Mouse (Mus musculus): ENCODE measurements around the gene Mgat3. TPM values are rescaled to one million over a fixed set of nuclear protein-coding genes. Genes with fewer than 3 reads are reported as not detected.

Mgat3 gene
- total RNA-seq, 2 experiments from 2014 or later = 2.8 to 3.1 TPM

DNA sequence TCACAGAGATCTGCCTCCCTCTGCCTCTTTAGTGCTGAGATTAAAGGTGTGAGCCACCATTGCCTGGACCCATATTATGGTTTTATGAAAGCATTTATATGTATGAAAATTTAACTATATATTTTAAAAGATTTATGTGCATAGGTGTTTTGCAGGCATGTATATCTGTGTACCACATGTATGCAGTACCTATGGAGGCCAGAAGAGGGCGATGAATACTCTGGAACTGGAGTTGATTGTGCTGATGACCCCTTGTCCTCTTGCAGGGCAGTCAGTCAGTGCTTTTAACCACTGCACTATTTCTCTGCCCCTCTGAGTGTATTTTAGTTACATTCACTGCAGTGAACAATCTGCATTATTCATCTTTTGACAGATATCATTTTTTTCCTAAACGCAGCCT lies 52.3 kb downstream of the Mgat3 start:
- peak; percentile 56 for DNase-seq

GRCm38 (mm10) chr15:80228071-80228800 lies 54.7 kb downstream of the Mgat3 start:
- no peak for DNase-seq

- DNase-seq = no peak
Observed at GRCm38 (mm10) chr15:80232331-80232730, 58.8 kb downstream of the Mgat3 start.

DNA sequence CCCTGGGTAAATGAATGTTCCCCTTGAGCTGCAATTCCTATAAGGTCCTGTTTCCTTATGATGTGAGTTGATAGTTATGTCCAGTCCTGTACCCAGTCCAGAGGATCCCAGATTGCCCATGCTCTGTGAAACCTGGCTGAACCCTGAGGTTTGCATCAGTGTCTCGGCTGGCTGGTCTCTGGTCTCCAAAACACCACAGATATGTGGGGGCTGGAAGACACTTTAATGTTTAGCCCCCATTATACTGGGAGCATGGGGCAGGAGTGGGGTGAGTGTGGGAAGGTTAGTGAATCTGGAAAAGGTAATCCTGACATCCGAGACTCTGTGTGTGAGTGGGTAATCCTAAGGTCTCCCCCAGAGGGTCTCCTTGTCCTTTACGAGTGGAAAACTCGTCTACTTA lies 59.5 kb downstream of the Mgat3 start:
- DNase-seq = no peak

- peak; percentile 97 for DNase-seq
Observed at GRCm38 (mm10) chr15:80233733-80234509, 60.4 kb downstream of the Mgat3 start, which contains the start of gene Mief1. Gene Mief1 (plus strand): TSS chr15:80234018.

- no peak for DNase-seq
Observed at GRCm38 (mm10) chr15:80235535-80235934, 62.0 kb downstream of the Mgat3 start, which contains the start of gene AC140267.1. Gene AC140267.1 (plus strand): TSS chr15:80235835.

DNA sequence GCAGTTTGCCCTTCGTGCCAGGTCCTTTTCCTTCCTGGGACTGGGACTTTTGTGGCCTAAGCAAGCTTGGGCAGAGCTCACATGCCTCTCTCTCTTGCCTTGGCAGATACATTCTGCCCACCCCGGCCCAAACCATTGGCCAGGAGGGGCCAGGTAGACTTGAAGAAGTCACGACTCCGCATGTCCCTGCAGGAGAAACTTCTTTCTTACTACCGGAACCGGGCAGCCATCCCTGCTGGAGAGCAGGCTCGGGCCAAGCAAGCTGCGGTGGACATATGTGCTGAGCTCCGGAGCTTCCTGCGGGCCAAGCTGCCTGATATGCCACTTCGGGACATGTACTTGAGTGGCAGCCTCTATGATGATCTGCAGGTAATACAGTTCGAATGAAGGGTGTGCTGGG lies 74.6 kb downstream of the Mgat3 start:
- no peak for DNase-seq

- DNase-seq = no peak
Observed at GRCm38 (mm10) chr15:80248596-80248995, 75.1 kb downstream of the Mgat3 start.

- no peak for DNase-seq
Observed at GRCm38 (mm10) chr15:80249672-80250071, 76.2 kb downstream of the Mgat3 start.

DNA sequence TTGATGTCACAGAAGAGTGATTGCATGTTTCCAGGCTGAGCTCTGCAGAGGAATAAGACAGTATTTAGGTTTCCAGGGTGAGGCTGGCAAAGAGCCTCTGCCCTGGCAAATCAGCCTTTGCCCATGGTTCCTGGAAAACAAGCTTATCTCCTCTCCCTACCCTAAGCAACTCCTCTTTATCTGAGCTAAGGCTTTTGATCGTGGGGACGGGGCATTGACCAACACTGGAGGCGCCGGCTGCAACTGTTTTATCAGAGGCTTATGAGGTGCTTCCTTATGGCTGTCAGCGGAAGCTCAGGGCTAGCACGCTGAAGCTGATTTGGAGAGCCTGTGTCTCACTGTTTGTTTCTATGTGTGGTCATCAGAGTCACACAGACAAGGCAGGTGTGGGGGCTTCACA lies 77.1 kb downstream of the Mgat3 start:
- DNase-seq = no peak

DNA sequence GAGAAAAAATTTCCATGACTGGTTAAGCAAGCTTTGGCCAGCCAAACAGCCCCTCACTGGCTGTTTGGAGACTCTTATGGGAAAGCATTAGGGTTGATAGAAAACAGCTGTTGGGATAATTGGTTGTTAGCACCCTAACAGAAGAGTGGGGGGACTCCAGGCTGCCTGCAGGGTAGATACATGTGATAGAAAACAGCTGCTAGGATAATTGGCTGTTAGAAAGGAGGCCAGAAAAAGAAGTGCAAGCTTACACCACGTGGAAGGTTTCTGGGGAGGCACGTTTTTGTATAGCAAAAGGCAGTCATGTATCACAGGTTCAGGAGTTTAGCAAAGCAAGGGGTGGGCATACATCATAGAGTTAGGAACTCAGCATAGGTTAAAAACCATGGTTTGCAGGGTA lies 80.0 kb downstream of the Mgat3 start:
- no peak for DNase-seq

DNA sequence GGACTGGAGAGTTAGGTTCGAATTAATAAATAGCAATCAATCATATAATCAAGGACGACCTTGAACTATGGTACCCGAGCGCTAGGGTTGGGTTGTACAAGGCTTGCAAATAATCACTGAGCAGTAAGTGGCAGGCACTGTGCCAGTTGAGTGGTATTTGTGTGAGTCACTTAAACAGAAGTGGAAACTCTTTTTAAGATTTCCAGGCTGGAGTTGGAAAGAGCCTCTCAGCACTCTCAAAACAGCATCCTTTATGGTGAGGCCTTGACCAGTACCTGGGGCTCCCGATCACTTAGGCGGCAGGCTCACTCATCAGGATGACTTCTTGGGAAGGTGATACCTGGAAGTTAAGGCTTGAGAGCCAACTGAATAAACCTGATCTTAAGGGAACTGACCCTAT lies 80.7 kb downstream of the Mgat3 start:
- peak; percentile 57 for DNase-seq

DNA sequence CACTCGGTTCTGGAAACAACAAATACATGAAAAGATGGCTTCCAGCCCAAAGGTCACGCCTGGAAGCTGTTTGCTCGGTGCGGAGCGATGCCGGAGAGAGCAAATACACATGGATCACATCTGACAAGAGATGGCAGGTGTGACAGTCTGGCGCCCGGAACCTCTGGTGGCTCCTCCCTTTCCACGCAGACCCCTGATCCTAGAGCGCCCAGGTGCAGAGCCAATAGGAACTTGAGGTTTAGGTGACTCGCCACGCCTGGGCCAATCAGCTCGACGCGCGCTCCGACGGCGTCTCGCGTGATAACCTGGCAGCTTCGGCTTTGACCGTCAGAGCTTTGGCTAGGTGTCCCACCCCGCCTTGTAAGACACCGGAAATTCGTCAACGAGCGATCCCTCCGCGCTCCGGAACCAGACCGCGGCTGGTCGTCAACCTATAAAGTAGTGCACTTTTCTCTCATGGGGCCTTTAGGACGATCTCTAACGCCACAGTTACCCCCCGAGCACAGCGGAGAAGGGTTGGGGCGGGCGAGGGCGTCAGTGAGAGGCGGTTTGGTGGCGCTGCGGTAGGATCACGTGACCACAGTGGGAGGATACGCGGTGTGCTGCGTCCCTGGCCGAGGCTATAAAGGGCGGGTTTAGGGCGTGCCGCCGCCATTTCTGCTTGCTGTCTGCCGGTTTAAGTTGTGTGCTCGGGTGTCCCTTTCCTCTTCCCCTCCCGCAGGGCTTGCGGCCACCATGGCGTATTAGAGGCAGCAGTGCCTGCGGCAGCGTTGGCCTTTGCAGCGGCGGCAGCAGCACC lies 81.5 kb downstream of the Mgat3 start, which contains the start of gene Atf4:
Atf4 (plus strand) TSS at position 338 of the 799 bp plus-strand sequence.
- DNase-seq = peak; percentile 97

DNA sequence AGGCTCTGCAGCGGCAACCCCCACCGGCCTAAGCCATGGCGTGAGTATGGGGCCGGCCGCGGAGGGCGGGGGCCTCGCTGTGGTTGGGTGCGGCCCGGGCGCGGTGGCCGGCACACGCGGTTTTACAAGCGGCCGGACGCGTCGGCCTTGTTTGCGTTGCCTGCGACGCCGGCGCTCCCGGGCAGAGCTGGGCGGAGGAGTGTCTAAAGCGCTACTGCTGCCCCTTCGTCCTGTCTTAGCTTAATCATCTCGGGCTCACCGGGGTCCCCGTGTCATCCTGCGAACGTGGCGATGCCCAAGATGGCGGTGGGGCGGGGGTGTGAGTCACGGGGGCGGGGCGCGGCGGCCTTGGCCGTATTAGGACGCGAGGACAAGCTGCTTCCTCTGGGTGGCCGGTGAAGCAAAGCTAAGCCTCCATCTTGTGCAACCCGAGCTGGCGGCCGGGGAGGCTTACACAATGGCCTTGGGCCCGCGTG lies 82.2 kb downstream of the Mgat3 start:
- DNase-seq = peak; percentile 88

DNA sequence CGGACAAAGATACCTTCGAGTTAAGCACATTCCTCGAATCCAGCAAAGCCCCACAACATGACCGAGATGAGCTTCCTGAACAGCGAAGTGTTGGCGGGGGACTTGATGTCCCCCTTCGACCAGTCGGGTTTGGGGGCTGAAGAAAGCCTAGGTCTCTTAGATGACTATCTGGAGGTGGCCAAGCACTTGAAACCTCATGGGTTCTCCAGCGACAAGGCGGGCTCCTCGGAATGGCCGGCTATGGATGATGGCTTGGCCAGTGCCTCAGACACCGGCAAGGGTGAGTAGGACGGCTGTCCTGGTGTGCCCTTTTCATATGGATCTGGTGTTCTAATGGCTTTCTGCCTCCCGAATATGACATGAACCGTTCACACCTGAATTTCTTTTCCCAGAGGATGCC lies 82.7 kb downstream of the Mgat3 start:
- peak; percentile 10 for DNase-seq

- no peak for DNase-seq
Observed at GRCm38 (mm10) chr15:80256656-80257601, 83.4 kb downstream of the Mgat3 start.

DNA sequence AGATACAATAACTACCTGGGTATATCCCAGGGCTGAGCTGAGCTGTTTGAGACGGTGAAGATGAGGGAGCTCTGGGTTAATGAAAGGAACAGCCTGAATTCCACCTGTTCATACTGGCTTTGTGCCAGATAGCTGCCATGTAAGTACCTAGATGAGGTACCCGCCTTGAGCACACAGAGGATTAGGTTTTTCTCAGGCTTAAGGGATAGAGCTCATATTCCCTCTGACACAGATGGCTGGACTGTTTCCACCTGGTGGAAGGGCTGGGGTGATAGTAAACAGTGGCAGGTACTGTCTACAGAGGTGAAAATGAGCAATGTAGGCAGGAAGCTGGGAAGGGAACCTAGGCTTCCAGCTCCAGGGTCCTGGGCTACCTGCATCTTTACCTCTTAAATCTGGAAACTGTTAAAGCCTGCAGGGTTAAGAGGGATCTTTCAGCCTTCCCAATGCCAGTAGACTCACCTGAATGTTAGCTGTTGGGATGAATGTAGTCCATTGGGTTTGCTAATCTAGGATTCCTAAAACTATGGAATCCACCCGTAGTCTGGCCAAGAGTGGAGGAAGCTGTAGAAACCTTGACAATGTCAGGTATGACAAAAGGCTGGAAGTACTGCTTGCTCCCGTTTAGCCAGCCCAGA lies 84.2 kb downstream of the Mgat3 start:
- peak; percentile 34 for DNase-seq

DNA sequence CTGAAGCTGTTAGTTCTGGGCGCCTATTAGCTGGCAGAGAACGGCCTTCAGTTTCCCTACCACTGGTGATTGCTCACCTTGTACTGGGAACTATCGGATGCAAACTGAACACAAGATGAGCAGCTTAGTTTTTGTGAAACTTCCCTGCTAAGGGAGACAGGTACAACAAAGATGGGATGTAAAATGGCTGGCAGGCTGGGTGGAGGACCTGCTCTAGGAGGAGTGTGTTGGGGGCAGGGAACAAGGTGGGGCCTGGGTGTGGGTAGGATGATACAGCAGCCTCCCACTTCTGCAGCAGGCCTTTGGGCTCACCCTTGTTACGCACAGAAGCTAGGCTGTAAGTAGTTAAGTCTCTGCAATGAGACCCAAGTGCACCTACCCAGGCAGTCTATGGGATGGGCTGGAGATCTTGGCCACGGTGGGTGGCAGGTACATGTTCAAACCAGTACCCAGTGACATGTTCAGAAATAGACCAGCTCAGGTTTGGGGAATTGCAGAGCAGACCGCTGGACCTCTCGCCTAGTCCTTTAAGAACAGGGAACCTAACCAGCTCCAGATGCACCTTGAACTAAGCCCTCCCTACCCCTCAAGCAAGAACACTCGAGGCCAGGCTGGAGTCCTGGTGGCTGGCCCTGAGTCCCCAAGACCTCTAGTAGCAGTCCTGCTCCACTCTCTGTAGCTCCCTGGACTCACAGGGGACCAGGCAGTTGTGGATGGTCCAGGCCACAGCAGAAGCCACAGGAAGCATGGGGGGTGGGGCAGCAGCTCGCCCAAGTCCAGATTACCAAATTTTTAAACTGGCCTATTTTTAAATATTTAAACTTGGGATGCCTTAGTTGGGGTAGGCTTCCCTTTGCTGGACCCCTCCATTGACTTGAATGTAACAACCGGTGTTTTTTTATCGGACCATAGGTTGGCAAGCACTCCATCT lies 85.0 kb downstream of the Mgat3 start:
- DNase-seq = peak; percentile 31

- no peak for DNase-seq
Observed at GRCm38 (mm10) chr15:80259406-80260045, 86.0 kb downstream of the Mgat3 start.

All from gastrocnemius, postnatal 10 days (tissue).